Mouse (Mus musculus) urinary bladder, postnatal 14 days (tissue): ENCODE measurements at regions not wholly inside any gene's neighbourhood (a gene's known extent, or its start where the extent isn't known, plus 50 kb on each side); places are given as distances from the start of the nearest gene placed in this dataset.

ENCODE experiments used
- DNase-seq: peaks from one replicate; pipeline ENCODE4 v3.0.0; 2021; ENCODE audit warnings: low spot score

GRCm38 (mm10) chr16:24180666-24181065 is 192.0 kb upstream of the Bcl6 start:
- DNase-seq = no peak

- no peak for DNase-seq
Measured at GRCm38 (mm10) chr16:24177564-24177963, 188.9 kb upstream of the Bcl6 start.

- DNase-seq = no peak
Measured at GRCm38 (mm10) chr16:24177131-24177530, 188.5 kb upstream of the Bcl6 start.

GRCm38 (mm10) chr16:24176057-24176456 is 187.4 kb upstream of the Bcl6 start:
- DNase-seq = no peak

- no peak for DNase-seq
Measured at GRCm38 (mm10) chr16:24175235-24175760, 186.6 kb upstream of the Bcl6 start.

GRCm38 (mm10) chr16:24174595-24174994 is 185.9 kb upstream of the Bcl6 start:
- DNase-seq = no peak

- no peak for DNase-seq
Measured at GRCm38 (mm10) chr16:24173783-24174518, 185.3 kb upstream of the Bcl6 start.

- no peak for DNase-seq
Measured at GRCm38 (mm10) chr16:24172653-24173052, 184.0 kb upstream of the Bcl6 start.

- no peak for DNase-seq
Measured at GRCm38 (mm10) chr16:24172065-24172464, 183.4 kb upstream of the Bcl6 start.

GRCm38 (mm10) chr16:24171161-24171560 is 182.5 kb upstream of the Bcl6 start:
- no peak for DNase-seq

- DNase-seq = no peak
Measured at GRCm38 (mm10) chr16:24166496-24166895, 177.8 kb upstream of the Bcl6 start.

- DNase-seq = no peak
Measured at GRCm38 (mm10) chr16:24165461-24166081, 176.9 kb upstream of the Bcl6 start.

GRCm38 (mm10) chr16:24160705-24161285 is 172.1 kb upstream of the Bcl6 start:
- DNase-seq = no peak

- no peak for DNase-seq
Measured at GRCm38 (mm10) chr16:24159336-24159735, 170.7 kb upstream of the Bcl6 start.

GRCm38 (mm10) chr16:24157753-24158152 is 169.1 kb upstream of the Bcl6 start:
- no peak for DNase-seq

- no peak for DNase-seq
Measured at GRCm38 (mm10) chr16:24156729-24157430, 168.2 kb upstream of the Bcl6 start.

GRCm38 (mm10) chr16:24154816-24155357 is 166.2 kb upstream of the Bcl6 start:
- DNase-seq = no peak

- no peak for DNase-seq
Measured at GRCm38 (mm10) chr16:24153943-24154342, 165.3 kb upstream of the Bcl6 start.

GRCm38 (mm10) chr16:24151831-24152247 is 163.2 kb upstream of the Bcl6 start:
- no peak for DNase-seq

- DNase-seq = no peak
Measured at GRCm38 (mm10) chr16:24151178-24151725, 162.6 kb upstream of the Bcl6 start.

GRCm38 (mm10) chr16:24150512-24150911 is 161.9 kb upstream of the Bcl6 start:
- no peak for DNase-seq

GRCm38 (mm10) chr16:24149441-24149840 is 160.8 kb upstream of the Bcl6 start:
- DNase-seq = peak; percentile 11
